Mouse (Mus musculus): Measurements from ENCODE around the gene Tpm1.

GRCm38 (mm10) chr9:67032611-67033010 is 16.6 kb downstream of the Tpm1 start:
- TF ChIP-seq ZC3H11A (IDR thresholded peaks at IDR 0.05; ENCODE audit: borderline replicate concordance, low read depth, low read length) (no peak), MAFK (IDR thresholded peaks at IDR 0.05; ENCODE audit: insufficient read depth, low read depth, low read length) (no peak)
